Mouse (Mus musculus): ENCODE results near the gene Tgfbr3. TPM values are rescaled to one million over a fixed set of nuclear protein-coding genes. Genes with fewer than 3 reads are reported as not detected.

Tgfbr3 gene
- polyA plus RNA-seq, 1 experiment from 2014 or later, result 5.7 TPM

- Histone ChIP-seq H3K9me3 (no peaks in the 10 kb centered on the region), H3K4me3 (no peak overlapping the region), H3K4me1 (peaks cover 41% of the 10 kb centered on the region), H3K27me3 (ENCODE audit: poor library complexity, severe bottlenecking) (no peaks in the 10 kb centered on the region), H3K27ac (peak overlapping the region; percentile 60; the same call in 1 of the 2 replicates), H3K36me3 (replicated peaks) (no peaks in the 10 kb centered on the region)
- 52% methylated on average over 8 of the region's 8 CpGs for WGBS
- peak; percentile 24 for DNase-seq (ENCODE audit: extremely low spot score, low spot score)
Measured at GRCm38 (mm10) chr5:107167872-107168300, 121.5 kb downstream of the Tgfbr3 start.

GRCm38 (mm10) chr5:107167373-107167772, 122.1 kb downstream of the Tgfbr3 start:
- 66% methylated on average over 12 of the region's 12 CpGs for WGBS
- H3K27ac ChIP-seq, result peak overlapping the region; percentile 60
- no peaks in the 10 kb centered on the region for H3K27me3 ChIP-seq (ENCODE audit: poor library complexity, severe bottlenecking)
- H3K4me1 ChIP-seq, result peaks cover 38% of the 10 kb centered on the region
- DNase-seq (ENCODE audit: extremely low spot score, low spot score), result no peak
- H3K36me3 ChIP-seq (replicated peaks), result no peaks in the 10 kb centered on the region
- no peaks in the 10 kb centered on the region for H3K9me3 ChIP-seq
- no peak overlapping the region for H3K4me3 ChIP-seq

- H3K36me3 ChIP-seq (replicated peaks), result no peaks in the 10 kb centered on the region
- no peaks in the 10 kb centered on the region for H3K27me3 ChIP-seq (ENCODE audit: poor library complexity, severe bottlenecking)
- no peak overlapping the region for H3K4me3 ChIP-seq
- H3K27ac ChIP-seq, result peak overlapping the region; percentile 60
- no peak for DNase-seq (ENCODE audit: extremely low spot score, low spot score)
- no peaks in the 10 kb centered on the region for H3K9me3 ChIP-seq
- H3K4me1 ChIP-seq, result peaks cover 33% of the 10 kb centered on the region
- WGBS, result 72% methylated on average over 11 of the region's 11 CpGs
Measured at GRCm38 (mm10) chr5:107166659-107167370, 122.6 kb downstream of the Tgfbr3 start.

- no peak overlapping the region for H3K4me3 ChIP-seq
- H3K9me3 ChIP-seq, result no peaks in the 10 kb centered on the region
- no peak overlapping the region for H3K27ac ChIP-seq
- H3K4me1 ChIP-seq, result peaks cover 30% of the 10 kb centered on the region
- DNase-seq (ENCODE audit: extremely low spot score, low spot score), result no peak
- H3K36me3 ChIP-seq (replicated peaks), result no peaks in the 10 kb centered on the region
- 80% methylated on average over 7 of the region's 7 CpGs for WGBS
- no peaks in the 10 kb centered on the region for H3K27me3 ChIP-seq (ENCODE audit: poor library complexity, severe bottlenecking)
Measured at GRCm38 (mm10) chr5:107165734-107166133, 123.7 kb downstream of the Tgfbr3 start.

GRCm38 (mm10) chr5:107165271-107165670, 124.2 kb downstream of the Tgfbr3 start:
- no peak for DNase-seq (ENCODE audit: extremely low spot score, low spot score)
- 94% methylated on average over 5 of the region's 5 CpGs for WGBS
- H3K4me1 ChIP-seq, result peaks cover 30% of the 10 kb centered on the region
- H3K27ac ChIP-seq, result no peak overlapping the region
- no peaks in the 10 kb centered on the region for H3K27me3 ChIP-seq (ENCODE audit: poor library complexity, severe bottlenecking)
- no peaks in the 10 kb centered on the region for H3K9me3 ChIP-seq
- no peak overlapping the region for H3K4me3 ChIP-seq
- no peaks in the 10 kb centered on the region for H3K36me3 ChIP-seq (replicated peaks)

DNA sequence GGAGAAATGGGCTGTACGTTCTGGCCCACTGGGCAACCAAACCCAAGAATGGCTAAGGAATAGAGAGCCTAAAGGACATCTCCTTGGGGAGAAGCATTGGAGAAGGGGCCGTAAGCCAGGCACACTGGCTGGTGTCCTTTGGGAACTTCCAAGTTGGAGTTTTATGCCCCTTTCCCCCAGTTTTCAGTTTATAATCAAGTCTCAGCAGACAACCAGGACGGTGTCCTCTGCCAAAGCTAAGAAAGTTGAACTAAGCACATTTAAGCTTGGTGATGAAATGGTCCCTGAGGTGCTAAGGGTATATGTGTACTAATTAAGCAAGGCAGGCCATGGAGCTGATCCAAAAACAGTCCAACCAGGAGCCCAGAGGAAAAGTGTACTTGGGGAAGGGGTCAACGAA, 124.6 kb downstream of the Tgfbr3 start:
- Histone ChIP-seq H3K27ac (no peak overlapping the region), H3K36me3 (replicated peaks) (no peaks in the 10 kb centered on the region), H3K27me3 (ENCODE audit: poor library complexity, severe bottlenecking) (no peaks in the 10 kb centered on the region), H3K4me3 (no peak overlapping the region), H3K4me1 (peaks cover 30% of the 10 kb centered on the region), H3K9me3 (no peaks in the 10 kb centered on the region)
- DNase-seq (ENCODE audit: extremely low spot score, low spot score), result no peak
- WGBS, result 96% methylated on average over 4 of the region's 4 CpGs

- H3K9me3 ChIP-seq, result no peaks in the 10 kb centered on the region
- H3K36me3 ChIP-seq (replicated peaks), result no peaks in the 10 kb centered on the region
- no peak overlapping the region for H3K4me3 ChIP-seq
- peaks cover 36% of the 10 kb centered on the region for H3K4me1 ChIP-seq
- no peaks in the 10 kb centered on the region for H3K27me3 ChIP-seq (ENCODE audit: poor library complexity, severe bottlenecking)
- 82% methylated on average over 4 of the region's 4 CpGs for WGBS
- DNase-seq (ENCODE audit: extremely low spot score, low spot score), result no peak
- H3K27ac ChIP-seq, result peak overlapping the region; percentile 8; the same call in 1 of the 2 replicates
Measured at GRCm38 (mm10) chr5:107164146-107164545, 125.3 kb downstream of the Tgfbr3 start.

DNA sequence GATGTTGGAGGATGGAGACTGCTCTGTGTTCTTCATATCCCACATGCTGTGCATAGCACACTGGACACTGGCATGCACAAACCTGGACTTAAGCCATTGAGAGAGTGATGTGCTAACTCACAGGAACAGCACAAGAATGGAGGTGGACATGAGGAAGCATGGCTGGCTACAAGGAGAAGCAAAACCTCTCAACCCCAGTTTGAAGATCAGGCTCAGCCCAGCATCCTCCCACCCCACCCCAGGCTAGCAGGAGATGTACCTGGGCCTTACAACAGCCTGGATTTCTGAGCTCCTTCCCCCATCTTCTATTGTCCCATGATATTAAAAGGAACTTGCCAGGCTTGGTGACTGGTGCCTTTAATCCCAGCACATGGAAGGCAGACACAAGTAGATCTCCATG, 126.1 kb downstream of the Tgfbr3 start:
- H3K36me3 ChIP-seq (replicated peaks), result no peaks in the 10 kb centered on the region
- no peak overlapping the region for H3K4me3 ChIP-seq
- H3K27ac ChIP-seq, result no peak overlapping the region
- H3K27me3 ChIP-seq (ENCODE audit: poor library complexity, severe bottlenecking), result no peaks in the 10 kb centered on the region
- H3K4me1 ChIP-seq, result peaks cover 38% of the 10 kb centered on the region
- DNase-seq (ENCODE audit: extremely low spot score, low spot score), result no peak
- H3K9me3 ChIP-seq, result no peaks in the 10 kb centered on the region

GRCm38 (mm10) chr5:107162812-107163211, 126.6 kb downstream of the Tgfbr3 start:
- no peak overlapping the region for H3K4me3 ChIP-seq
- DNase-seq (ENCODE audit: extremely low spot score, low spot score), result no peak
- WGBS, result 86% methylated on average over 6 of the region's 6 CpGs
- H3K27me3 ChIP-seq (ENCODE audit: poor library complexity, severe bottlenecking), result no peaks in the 10 kb centered on the region
- H3K4me1 ChIP-seq, result peaks cover 33% of the 10 kb centered on the region
- no peaks in the 10 kb centered on the region for H3K36me3 ChIP-seq (replicated peaks)
- no peaks in the 10 kb centered on the region for H3K9me3 ChIP-seq
- no peak overlapping the region for H3K27ac ChIP-seq

GRCm38 (mm10) chr5:107162319-107162718, 127.1 kb downstream of the Tgfbr3 start:
- 92% methylated on average over 4 of the region's 4 CpGs for WGBS
- Histone ChIP-seq H3K4me3 (no peak overlapping the region), H3K36me3 (replicated peaks) (no peaks in the 10 kb centered on the region), H3K4me1 (peaks cover 32% of the 10 kb centered on the region), H3K27me3 (ENCODE audit: poor library complexity, severe bottlenecking) (no peaks in the 10 kb centered on the region), H3K9me3 (no peaks in the 10 kb centered on the region), H3K27ac (no peak overlapping the region)
- DNase-seq (ENCODE audit: extremely low spot score, low spot score), result no peak

- H3K9me3 ChIP-seq, result no peaks in the 10 kb centered on the region
- 92% methylated on average over 8 of the region's 8 CpGs for WGBS
- H3K27me3 ChIP-seq (ENCODE audit: poor library complexity, severe bottlenecking), result no peaks in the 10 kb centered on the region
- H3K36me3 ChIP-seq (replicated peaks), result no peaks in the 10 kb centered on the region
- H3K4me1 ChIP-seq, result peaks cover 23% of the 10 kb centered on the region
- H3K27ac ChIP-seq, result no peak overlapping the region
- no peak for DNase-seq (ENCODE audit: extremely low spot score, low spot score)
- no peak overlapping the region for H3K4me3 ChIP-seq
Measured at GRCm38 (mm10) chr5:107159914-107160890, 129.2 kb downstream of the Tgfbr3 start.

GRCm38 (mm10) chr5:107158531-107159178, 130.8 kb downstream of the Tgfbr3 start:
- Histone ChIP-seq H3K27ac (no peak overlapping the region), H3K4me3 (no peak overlapping the region), H3K4me1 (peaks cover 23% of the 10 kb centered on the region), H3K9me3 (no peaks in the 10 kb centered on the region), H3K36me3 (replicated peaks) (no peaks in the 10 kb centered on the region), H3K27me3 (ENCODE audit: poor library complexity, severe bottlenecking) (no peaks in the 10 kb centered on the region)
- no peak for DNase-seq (ENCODE audit: extremely low spot score, low spot score)
- 88% methylated on average over 7 of the region's 7 CpGs for WGBS
